ENCODE assay signal across 20 mouse cellular contexts in genomic region chr12:83160700-83161099, GRCm38 (mm10).
DNase-seq lines count a peak whose midpoint lies in the region; ATAC-seq and TF ChIP-seq lines count a peak whose summit lies in the region.
"Had no signal": no experiment of that assay in that cellular context is flagged by ENCODE, and none has a peak within 500 bp of the region (broad histone marks: within the 10 kb centered on the region; RNA-seq: fewer than 3 reads in every experiment).

No protein-coding gene starts in this region.

- ATAC-seq in hindbrain, postnatal 0 days: no peak
- ATAC-seq: forebrain, embryonic 15.5 days had no signal

- no peaks in the 10 kb centered on the region for H3K27me3 ChIP-seq in hindbrain, postnatal 0 days (ENCODE audit: insufficient read depth, low read length)
- H3K27me3 ChIP-seq: embryonic facial prominence, embryonic 15.5 days; forebrain, embryonic 15.5 days; heart, embryonic 15.5 days; hindbrain, embryonic 15.5 days had no signal

- H3K4me3 ChIP-seq in hindbrain, postnatal 0 days (ENCODE audit: low read length): no peak overlapping the region
- H3K4me3 ChIP-seq: embryonic facial prominence, embryonic 15.5 days; erythroblast, embryonic 14.5 days; forebrain, embryonic 10.5 days; forebrain, embryonic 15.5 days; heart, embryonic 15.5 days; hindbrain, embryonic 10.5 days; hindbrain, embryonic 15.5 days had no signal

- peak; percentile 66 for DNase-seq in left cerebral cortex, postnatal 4 days
- no peak for DNase-seq in left cerebral cortex, adult 9 months (ENCODE audit: low spot score in 2 of 2)
- peak; percentile 68 for DNase-seq in cerebellum, adult 8-10 months
- peak; percentile 86 to 87 for DNase-seq in cerebellum, postnatal 14 days
- DNase-seq in hindbrain, postnatal 0 days (ENCODE audit: low spot score): no peak
- no peak for DNase-seq in spleen, postnatal 14 days (ENCODE audit: low spot score in 2 of 2)
- no peak for DNase-seq in kidney, adult 9 months
- DNase-seq: adrenal gland, adult 2 months; adrenal gland, postnatal 25 days; embryo, embryonic 11 days; heart, adult 18-20 months; kidney, adult 11 months had no signal

- no peaks in the 10 kb centered on the region for H3K36me3 ChIP-seq in hindbrain, postnatal 0 days (ENCODE audit: insufficient read depth, low read length)
- H3K36me3 ChIP-seq: embryonic facial prominence, embryonic 15.5 days; forebrain, embryonic 10.5 days; forebrain, embryonic 15.5 days; heart, embryonic 15.5 days; hindbrain, embryonic 10.5 days; hindbrain, embryonic 15.5 days had no signal

- no peak overlapping the region for H3K9ac ChIP-seq in hindbrain, postnatal 0 days (replicated peaks; ENCODE audit: low read length)
- H3K9ac ChIP-seq: embryonic facial prominence, embryonic 15.5 days; forebrain, embryonic 15.5 days; heart, embryonic 15.5 days; hindbrain, embryonic 15.5 days had no signal

- H3K9me3 ChIP-seq in hindbrain, postnatal 0 days (ENCODE audit: low read length): no peaks in the 10 kb centered on the region
- H3K9me3 ChIP-seq: embryonic facial prominence, embryonic 15.5 days; forebrain, embryonic 10.5 days; forebrain, embryonic 15.5 days; heart, embryonic 15.5 days; hindbrain, embryonic 10.5 days; hindbrain, embryonic 15.5 days had no signal

- no peak overlapping the region for H3K4me2 ChIP-seq in hindbrain, postnatal 0 days (ENCODE audit: low read depth, low read length)
- H3K4me2 ChIP-seq: embryonic facial prominence, embryonic 15.5 days; forebrain, embryonic 15.5 days; heart, embryonic 11.5 days; heart, embryonic 15.5 days; hindbrain, embryonic 15.5 days had no signal

- H3K4me1 ChIP-seq in hindbrain, postnatal 0 days (ENCODE audit: insufficient read depth, low read length): peaks cover 5% of the 10 kb centered on the region; the same call in 1 of the 2 replicates
- H3K4me1 ChIP-seq: embryonic facial prominence, embryonic 15.5 days; forebrain, embryonic 15.5 days had no signal

- no peak overlapping the region for H3K27ac ChIP-seq in hindbrain, postnatal 0 days
- H3K27ac ChIP-seq: embryonic facial prominence, embryonic 15.5 days; forebrain, embryonic 10.5 days; forebrain, embryonic 15.5 days; heart, embryonic 15.5 days; hindbrain, embryonic 10.5 days; hindbrain, embryonic 15.5 days had no signal

- 60% methylated on average over 4 of the region's 4 CpGs for WGBS in hindbrain, postnatal 0 days

- intact Hi-C loops in left cerebral cortex, postnatal 4 days (cut with DNase I): no loop called here

- no peak for TF ChIP-seq CTCF in hindbrain, postnatal 0 days (IDR thresholded peaks at IDR 0.05; ENCODE audit: low read depth)

Comparison
In these comparisons a context has a peak if more than half of its experiments do, and no peak if none do; other contexts are left out.
1. DNase-seq: peak in left cerebral cortex, postnatal 4 days (single experiment), cerebellum, adult 8-10 months (single experiment) and cerebellum, postnatal 14 days (2 of 2); none in left cerebral cortex, adult 9 months (0 of 2), hindbrain, postnatal 0 days (single experiment), spleen, postnatal 14 days (0 of 2) and kidney, adult 9 months (single experiment).